Mouse (Mus musculus) layer of hippocampus, adult 8-10 months (tissue): ENCODE measurements around the gene Ube2v1. TPM values are rescaled to one million over a fixed set of nuclear protein-coding genes. Genes with fewer than 3 reads are reported as not detected.

Source experiments
- DNase-seq, 2 experiments: peaks; one replicate each; pipeline ENCODE4 v3.0.0; 2022; ENCODE audit warnings: low spot score in 2 of 2
- total RNA-seq, 4 experiments: library from RNA; stranded (reverse); gene quantifications; 2 replicates each; pipeline ENCODE4 v1.2.4; 2022

The Ube2v1 gene
- 100 to 1,000 TPM; 196 to 224 (median 216) TPM for total RNA-seq

DNA sequence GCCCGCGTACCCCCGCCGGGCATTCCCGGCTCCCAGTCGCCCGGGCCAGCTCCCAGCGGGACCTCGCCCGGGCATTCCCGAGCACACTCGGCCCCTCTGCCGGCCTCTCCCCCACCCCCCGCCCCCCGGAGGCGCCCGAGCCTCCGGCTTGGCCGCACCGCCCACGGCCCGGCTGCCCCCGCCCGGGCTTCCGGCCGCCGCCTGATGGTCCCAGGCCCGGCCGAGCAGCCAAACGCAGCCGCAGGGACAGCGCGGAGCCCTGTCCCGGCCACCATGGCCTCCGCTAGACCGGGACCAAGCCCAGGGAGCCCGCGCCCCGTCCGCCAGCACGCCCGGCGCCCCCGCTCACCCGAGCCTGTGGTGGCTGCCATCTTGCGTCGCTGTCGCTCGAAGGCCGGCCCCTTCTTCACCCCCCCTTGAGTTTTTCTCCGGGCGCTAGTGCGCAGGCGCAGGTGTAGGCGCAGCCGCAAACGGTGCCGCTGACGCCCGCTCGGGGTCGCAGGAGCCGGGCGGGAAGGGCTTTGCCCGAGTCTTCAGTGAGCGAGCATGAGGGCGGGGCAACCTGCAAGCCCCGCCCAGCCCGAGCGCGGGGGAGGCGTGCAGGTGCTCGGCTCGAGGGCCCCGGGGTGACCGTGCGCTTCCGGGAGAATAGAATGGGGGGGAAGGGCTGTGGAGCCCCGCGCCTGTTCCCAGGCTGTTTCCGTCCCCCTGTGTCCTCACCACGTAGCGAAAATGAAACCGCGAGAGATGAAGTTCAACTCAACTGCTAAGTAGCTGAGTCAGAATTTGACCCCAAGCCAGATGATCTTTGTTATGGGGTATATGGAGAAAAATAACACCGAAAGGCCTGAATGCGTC, at the start of gene Ube2v1:
Gene Ube2v1 (minus strand): TSS at position 505 of the 858 bp plus-strand sequence.
- DNase-seq = peak; percentile 94

DNA sequence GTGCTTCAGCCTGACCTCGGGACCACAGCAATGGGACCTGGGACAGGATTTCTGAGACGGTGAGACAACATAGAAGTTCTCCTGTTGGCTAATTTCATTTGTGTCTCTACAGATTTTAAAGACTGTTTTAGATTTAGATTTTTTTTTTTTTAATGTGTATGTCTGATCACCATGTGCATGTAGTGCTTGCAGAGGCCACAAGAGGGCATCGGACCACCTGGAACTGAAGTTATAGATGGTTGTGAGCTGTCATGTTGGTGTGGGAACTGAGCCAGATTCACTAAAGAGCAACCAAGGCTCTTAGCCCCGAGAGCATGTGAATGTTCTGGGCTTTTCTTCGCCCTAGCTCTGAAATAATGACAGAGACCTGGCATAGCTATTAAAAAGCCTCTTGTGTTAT, 48.8 kb upstream of the Ube2v1 start:
- no peak for DNase-seq

DNA sequence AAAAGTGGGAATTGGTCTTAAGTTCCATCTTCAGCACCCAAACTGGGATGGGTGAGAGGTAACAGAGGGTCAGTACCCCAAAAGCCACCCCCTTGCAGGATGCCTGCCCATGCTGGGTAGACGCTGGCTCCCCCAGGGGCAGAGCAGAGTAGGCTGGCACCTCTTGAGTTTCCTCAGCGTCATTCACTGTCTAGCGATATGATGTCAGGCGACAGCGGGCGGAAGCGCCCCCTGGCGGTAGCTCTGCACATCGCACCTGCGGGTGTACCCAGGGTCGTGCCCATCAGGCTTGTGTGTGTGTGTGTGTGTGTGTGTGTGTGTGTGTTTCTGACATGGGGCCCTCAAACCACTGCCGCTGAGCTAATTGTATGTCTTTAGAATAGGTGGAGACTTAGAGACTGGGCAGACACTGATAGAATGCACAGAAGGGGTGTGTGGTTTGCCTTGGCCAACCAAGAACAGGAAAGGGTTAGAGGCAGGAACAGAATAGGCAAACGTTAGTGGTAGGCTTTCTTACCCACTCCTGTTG, 48.1 kb upstream of the Ube2v1 start:
- peak; percentile 66 to 80 for DNase-seq

DNA sequence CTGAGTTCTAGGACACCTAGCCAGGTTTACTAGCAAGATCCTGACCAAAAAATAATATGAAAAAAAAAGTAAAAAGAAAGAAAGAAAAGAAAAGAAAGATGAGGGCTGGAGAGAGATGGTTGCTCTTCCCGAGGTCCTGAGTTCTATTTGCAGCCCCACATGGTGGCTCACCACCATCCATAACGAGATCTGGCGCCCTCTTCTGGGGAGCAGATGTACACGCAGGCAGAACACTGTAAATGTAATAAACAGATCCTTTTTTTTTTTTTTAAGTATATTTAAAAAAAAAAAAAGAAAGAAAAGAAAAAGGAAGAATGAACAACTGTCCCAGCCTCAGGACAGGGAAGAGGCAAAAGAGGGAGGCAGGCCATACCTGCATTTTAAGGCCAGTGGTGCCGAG, 46.7 kb upstream of the Ube2v1 start:
- no peak for DNase-seq

DNA sequence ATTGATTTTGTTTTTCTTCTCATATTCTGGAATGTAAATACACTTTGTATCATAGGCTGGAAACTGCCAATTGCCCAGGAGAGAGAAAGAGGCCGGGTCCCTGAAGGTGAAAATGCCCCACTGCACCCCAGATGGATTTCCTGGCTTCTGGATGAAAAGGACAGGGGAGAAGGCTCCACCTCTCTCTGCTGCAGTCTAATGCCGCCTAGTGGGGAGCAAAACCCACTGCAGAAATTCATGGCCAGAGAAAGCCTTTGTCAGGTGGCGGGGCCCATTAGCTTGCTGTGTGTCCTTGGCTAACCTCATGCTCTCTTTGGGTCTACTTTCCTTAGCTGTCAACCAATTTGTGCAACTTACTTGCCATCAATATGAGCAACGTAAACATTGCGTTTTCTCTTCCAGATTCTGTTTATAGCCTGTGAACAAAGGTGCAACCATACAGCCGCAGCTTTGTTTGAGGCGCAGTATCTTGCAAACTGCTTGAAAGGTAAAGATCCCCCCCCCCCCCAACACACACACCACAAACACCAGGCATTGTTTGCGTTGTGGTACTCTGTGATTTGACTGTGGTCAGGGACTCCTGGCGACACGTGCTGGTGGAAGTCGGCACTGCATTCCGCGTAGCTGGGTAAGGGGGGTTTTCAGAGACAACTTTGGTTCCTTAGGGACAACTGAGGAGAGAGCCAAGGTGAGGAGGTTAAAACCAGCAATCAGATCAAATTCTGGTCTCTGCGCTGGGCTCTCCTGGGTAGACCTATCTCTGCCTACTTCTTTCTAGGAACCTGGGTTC, 43.4 kb upstream of the Ube2v1 start:
- DNase-seq = no peak

DNA sequence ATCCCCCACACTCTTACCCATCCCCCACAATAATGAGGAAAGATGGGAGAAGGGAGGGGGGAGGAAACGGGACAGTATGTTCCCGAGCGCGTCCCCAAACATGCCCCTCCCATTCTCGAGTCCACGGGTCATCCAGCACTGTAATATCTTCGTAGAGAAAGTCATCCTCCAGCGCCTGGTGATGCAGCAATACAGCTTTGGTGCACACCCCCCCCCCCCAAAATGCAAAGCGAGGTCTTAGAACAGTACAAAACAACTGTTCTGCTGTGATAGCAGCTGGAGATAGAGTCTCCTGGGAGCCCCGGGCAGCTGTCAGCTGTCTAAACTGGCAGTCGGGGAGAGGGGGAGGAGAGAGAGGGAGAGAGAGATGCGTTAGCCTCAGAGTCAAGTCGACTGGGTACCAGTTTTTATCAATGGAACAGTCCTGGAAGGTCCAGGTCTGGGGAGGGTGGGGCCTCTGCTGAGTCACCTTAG, 40.4 kb upstream of the Ube2v1 start:
- DNase-seq = no peak

DNA sequence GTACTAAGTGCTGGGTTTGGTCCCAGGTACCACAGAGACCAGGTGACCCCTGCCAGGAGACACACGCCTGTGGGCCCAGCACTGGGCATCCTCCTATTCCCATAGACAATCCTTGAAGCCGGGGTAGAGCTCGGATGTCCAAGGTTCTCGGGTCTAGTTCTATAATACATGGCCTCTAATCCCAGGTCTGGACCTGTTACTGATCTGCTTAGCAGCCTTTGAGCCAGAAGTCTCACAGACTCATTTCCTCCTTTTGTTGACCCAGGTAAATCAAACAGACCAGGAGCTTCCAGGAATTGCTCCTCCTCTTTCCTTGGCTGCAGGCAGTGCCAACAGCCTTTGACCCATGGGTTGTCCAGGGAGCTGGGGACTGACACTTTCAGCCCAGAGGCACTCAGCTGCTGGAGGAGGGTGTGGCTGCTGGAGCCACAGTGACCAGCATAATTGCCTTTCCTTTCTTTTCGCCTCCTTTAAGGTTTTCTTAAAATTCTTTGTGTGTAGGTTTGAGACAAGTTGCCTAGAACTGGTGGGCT, 39.3 kb upstream of the Ube2v1 start:
- DNase-seq = no peak

DNA sequence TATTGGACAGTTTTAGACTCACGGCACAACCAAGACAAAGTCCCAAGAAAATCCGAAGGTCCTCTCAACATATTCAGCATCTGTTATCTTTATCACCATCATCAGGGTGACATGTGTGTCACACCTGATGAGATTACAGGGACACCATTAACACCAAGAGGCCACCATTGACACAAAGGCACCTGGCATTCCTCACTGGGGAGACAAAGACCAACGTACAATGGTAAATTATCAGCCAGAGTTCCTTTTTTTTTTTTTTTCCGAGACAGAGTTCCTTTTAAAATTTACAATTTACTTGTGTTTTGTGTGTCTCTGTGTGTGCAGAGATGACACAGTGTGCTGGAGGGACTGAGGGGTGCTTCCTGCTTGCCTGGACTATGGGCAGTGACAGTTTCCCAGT, 37.5 kb upstream of the Ube2v1 start:
- DNase-seq = no peak

DNA sequence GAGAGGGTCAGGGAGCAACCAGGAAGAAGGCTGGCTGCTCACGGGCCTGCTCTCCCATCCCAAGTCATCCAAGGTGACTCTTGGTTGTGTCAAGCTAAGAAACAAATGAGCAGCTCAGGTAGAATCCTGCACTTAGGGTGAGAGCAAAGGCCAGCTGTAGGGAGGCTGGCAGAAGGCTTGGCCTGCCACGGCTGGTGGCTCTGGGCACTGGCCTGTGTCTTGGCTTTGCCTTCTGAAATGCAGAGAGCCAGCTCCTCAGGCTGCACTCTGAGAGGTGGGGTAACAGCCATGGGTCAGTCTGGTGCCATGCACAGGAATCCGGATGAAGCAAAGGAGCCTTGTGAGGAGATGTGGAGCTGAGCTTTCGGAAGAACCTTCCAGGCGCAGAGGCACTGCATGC, 36.5 kb upstream of the Ube2v1 start:
- DNase-seq = no peak

DNA sequence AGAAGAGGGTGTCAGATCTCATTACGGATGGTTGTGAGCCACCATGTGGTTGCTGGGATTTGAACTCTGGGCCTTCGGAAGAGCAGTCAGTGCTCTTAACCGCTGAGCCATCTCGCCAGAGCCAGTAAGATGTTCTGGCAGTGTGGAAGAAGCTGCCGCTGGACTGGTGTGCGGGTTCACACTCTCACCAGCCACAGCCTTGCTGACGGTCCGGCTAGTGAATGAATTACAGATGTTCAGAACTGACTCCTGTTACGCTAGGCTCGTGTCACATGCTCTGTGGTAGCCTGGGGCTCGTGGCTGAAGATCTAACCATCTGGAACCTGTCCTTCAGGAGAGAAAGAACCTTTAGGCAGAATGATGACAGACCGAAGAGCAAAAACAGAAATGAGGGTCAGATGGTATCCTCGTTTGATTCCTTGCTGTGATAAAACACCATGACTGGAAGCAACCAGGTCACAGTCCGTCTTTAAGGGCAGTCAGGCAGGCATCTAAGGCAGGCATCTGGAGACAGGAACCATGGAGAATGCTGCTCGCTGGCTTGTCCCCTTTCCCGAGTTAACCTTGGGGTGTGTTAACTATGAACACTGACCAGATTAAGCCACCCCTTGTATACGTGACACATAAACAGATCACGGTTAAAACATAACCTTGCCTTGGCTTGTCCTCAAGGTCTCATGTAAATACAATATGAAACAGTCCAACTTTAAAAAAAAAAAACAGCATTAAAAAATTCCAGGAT, 34.2 kb upstream of the Ube2v1 start:
- no peak for DNase-seq

DNA sequence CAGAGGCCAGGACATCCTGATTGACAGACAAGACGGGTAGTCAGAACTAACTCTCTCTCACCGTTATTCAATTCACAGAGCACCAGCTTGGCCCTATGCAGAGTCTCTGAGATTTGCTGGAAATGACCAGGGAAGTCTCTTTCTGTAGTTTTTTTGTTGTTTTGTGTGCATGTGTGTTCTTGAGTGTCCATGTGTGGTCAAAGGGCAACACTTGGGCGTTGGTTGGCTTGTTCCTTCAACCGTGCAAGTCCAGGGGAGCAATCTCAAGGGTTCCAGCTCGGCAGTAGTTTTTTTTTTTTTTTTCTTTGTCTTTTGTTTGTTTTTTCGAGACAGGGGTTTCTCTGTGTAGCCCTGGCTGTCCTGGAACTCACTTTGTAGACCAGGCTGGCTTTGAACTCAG, 30.8 kb upstream of the Ube2v1 start:
- DNase-seq = no peak

DNA sequence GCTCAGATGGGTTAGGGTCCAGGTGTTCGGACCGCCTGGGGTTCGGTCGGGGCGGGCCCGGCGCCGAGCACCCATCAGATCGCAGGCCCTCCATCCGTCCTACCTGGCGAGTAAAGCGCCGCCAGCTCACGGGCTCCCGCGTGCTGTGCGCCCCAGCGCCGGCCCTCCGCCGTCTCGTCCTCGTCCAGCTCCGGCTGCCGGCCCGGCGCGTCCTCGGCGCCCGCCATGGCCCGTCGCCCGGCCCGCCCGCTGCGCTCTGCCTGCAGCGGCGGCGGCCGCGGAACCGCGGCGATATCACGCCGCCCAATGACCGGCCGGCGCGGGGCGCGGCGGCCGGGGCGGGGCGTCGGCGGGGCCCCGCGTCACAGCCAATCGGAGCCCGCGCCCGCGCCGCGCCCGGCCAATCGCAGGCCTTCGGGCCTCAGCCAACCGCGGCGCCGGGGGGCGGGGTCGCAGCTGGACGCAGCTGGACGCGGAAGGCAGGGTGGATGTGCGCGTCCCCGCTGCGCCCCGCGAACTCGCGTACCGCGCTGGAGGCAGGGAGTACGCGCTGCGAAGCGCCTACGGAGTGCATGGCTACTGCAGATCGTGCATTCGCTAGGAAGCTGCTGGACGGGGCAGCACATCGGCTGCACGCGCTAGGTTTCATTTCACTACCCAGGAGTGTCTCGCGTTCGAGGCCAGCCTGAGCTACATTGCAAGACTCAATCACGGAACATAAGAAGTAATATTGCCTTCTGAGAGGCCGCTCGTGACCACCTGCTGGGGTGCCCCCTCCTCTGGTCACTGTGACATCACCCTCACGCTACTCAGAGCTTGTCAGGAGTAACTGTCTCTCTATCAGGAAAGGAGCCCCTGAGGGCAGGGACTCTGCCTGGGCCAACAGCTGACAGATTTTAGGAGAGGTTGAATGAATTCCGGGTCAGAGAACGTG, 29.6 kb upstream of the Ube2v1 start, which contains the start of gene Gm20431:
Gene Gm20431 (minus strand): TSS at position 227 of the 934 bp plus-strand sequence.
- peak; percentile 87 to 93 for DNase-seq

DNA sequence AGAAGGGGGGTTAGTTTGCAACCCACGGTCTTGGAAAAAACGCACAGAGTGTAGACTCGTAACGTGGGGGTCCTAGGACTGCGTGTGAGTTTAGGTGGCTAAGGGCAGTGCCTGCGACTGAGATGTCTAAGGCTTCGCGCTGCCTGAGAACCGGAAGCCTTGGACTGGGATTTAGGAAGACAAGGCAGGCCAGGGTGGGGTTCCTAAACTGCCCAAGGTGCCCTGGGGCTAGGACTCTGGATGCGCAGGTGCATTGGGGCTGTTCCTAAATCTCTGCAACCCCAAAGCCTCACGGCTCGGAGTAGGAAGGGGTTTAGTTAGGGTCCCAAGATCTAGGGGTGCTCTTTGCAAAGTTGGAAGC, 28.7 kb upstream of the Ube2v1 start:
- no peak for DNase-seq

DNA sequence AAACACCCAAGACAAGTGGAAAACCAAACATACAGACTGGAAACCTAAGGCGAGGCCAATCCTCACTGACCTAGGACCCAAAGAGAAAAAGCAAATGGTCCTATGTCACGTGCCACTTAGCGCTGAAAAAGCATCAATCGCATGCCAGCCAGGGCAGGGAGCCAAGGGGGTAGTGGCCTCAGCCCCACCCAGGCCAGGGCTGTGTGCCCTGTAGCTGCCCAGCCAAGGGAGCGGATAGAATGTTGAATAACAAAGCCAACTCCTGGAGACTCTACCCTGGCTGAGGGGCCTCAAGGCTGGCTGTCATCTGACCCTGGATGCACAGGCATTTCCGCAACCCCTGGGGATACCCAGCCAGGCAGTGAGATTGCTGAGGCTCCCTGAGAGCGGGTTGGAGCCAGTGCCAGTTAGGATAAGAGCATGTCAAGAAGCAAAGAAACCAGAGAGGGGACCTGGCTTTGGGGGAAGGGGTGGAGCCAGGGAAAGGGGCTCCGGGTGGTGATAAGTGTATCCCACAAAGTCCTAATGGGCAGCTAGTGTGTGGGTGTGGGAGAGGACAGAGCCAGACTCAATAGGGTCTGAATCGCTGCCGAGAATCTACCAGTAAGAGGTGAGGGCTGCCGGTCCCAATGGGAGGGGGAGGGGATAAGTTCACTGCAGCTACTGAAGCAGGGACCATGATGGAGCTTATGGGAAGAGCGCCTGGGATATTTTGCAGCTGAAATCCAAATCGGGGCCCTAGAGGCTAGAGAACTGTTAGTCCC, 28.1 kb upstream of the Ube2v1 start:
- DNase-seq = peak in 1 of 2 experiments; percentile 55

DNA sequence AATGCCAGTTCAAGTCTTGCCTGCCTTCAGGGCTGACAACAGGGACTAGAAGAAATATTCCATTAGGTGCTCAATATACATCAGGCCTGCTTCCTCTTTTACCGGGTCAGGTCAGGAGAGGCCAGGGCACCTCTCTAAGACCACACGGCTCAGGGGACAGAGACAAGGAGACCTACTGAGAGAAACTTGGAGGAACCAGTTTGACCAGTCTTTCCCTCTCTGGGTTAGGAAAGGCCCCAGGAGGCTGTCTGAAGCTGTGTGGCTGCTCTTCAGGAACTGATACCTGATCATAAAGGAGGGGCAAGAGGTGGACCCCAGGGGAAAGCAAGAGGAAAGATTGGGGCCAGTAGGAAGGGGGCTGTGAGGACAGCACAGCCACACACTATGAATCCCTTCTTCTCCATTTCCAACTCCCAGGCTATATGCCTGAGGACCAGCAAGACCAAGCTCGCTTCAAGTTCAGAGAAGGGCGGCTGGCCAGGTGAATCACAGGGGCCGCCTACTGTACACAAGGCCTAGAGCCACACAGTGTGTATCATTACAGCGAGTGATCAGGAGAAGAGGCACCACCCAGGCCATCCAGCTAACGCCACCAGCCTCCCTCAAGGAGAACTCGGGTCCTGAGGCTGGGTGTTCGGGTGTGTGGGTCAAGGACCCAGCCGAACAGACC, 27.4 kb upstream of the Ube2v1 start:
- DNase-seq = no peak

DNA sequence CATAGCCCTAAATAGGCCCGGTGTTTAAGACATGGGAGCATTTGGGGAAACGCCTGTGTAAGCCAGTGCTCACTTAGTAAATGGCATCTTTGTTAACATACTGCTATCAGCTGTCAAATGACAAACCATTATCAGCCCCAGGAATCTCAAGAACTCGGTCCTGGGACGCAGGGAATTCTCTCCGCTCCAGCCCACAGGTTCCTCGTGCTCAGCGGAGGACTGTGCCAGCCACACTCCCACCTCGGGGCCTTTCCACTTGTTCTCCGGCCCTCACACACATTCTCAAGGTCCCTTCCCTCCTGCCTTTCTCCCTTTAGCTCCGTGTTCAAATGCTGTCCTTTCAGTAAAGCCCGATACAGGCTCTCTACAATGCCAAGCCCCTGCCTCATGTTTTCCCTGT, 26.8 kb upstream of the Ube2v1 start:
- DNase-seq = no peak

DNA sequence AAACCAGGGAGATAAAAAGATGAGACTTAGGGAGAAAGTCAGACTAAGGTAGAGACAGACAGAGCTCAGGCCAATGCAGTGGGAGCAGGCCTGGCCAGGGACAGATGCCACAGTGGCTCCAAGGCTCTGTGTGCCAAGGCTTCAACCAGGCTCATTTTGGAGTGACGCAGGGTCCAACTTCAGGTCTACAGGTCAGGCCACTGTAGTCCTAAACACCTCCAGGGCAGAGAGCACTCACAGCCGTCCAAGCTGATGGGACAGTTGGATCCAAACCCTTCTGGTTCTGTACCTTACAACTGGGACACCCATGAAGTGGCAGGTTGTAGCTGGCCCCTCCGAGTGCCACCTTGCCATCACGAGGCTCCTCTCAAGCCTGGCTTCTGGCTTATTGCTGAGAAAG, 26.1 kb upstream of the Ube2v1 start:
- DNase-seq = no peak

DNA sequence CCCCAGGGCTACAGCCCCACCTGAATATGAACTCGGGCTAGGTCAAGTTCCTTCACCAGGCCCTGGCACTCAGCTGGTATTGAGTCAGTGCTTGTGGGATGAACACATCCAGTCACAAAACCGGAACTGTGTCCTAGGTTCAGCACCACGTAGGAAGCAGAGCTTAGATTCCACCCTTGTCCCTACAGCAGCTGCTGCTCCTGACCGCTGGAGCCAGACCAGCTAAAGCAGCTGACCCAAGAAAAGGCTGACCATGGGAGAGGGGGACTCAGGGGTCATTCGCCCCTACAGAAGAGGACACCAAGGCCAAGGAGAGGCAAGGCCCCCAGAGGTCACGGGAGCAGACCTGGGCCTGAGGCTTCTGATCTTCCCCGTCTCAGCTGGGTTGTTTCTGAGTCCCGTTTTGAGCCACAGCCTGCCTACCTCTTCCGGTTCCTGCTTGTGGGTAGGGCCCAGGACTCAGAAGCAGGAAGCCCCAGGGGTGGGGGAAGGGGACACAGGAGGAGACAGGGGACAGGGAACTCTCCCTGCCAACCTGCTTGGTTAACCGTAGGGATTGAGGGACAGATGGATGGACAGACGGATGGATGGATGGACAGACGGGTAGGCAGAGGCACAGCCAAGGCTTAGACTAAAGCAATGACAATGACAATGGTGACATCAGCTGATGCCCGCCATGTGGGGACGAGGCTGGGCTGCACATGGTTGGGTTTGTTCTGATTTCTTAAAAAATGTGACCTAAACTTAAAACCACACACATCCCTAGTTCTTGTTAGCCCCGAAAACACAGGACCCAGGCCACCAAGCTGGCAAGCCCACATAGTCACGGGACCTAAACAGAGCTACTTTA, 25.0 kb upstream of the Ube2v1 start:
- no peak for DNase-seq
